Mouse (Mus musculus) forebrain, embryonic 14.5 days (tissue): ENCODE data around the gene Aen. TPM values are rescaled to one million over a fixed set of nuclear protein-coding genes. Genes with fewer than 3 reads are reported as not detected.
A peak's percentile ranks its signal among the peaks of the same experiment; 100 is the strongest.

ENCODE experiments used
- ATAC-seq: fragments of 200-750 bp; cut with Nextera tagmentation; 2 replicates; pipeline ENCODE4 v1.8.0; 2017; ENCODE audit warnings: mild to moderate bottlenecking, moderate library complexity
- DNase-seq: peaks from one replicate; pipeline ENCODE4 v3.0.0-alpha.2; 2015; ENCODE audit warnings: low spot score
- H3K27ac ChIP-seq: fragments of 300-500 bp; sonication (generic); 2 replicates; pipeline ENCODE4 v1.5.1; 2014; ENCODE audit warnings: low read depth, mild to moderate bottlenecking, control low read depth, low read length, moderate library complexity
- H3K27me3 ChIP-seq: fragments of 300-500 bp; sonication (generic); replicated peaks from 2 replicates; pipeline ENCODE4 v1.6.1; 2014; ENCODE audit warnings: low read length, control low read depth, mixed read lengths; ENCODE audit not compliant: control insufficient read depth, insufficient read depth
- H3K36me3 ChIP-seq: fragments of 300-500 bp; sonication (generic); 2 replicates; pipeline ENCODE4 v1.6.1; 2014; ENCODE audit warnings: low read length, control low read depth; ENCODE audit not compliant: control insufficient read depth, insufficient read depth
- H3K4me1 ChIP-seq: fragments of 300-500 bp; sonication (generic); 2 replicates; pipeline ENCODE4 v1.6.1; 2014; ENCODE audit warnings: antibody characterized with exemption, low read length, control low read depth; ENCODE audit not compliant: control insufficient read depth, insufficient read depth
- H3K4me2 ChIP-seq: fragments of 300-500 bp; sonication (generic); 2 replicates; pipeline ENCODE4 v1.6.1; 2014; ENCODE audit warnings: mild to moderate bottlenecking, control low read depth, low read length
- H3K4me3 ChIP-seq: fragments of 300-500 bp; sonication (generic); 2 replicates; pipeline ENCODE4 v1.5.1; 2014; ENCODE audit warnings: low read depth, low read length, control low read depth
- H3K9ac ChIP-seq: fragments of 300-500 bp; sonication (generic); 2 replicates; pipeline ENCODE4 v1.6.1; 2014; ENCODE audit warnings: mild to moderate bottlenecking, low read length, control low read depth, moderate library complexity
- H3K9me3 ChIP-seq: fragments of 300-500 bp; sonication (generic); replicated peaks from 2 replicates; pipeline ENCODE4 v1.6.1; 2016; ENCODE audit warnings: low read length, control low read depth, mixed read lengths; ENCODE audit not compliant: control insufficient read depth
- WGBS: fragments of 180-500 bp; shearing (Covaris S2); extraction: QIAGEN DNeasy Blood & Tissue Kit; methylation state at CpG from one replicate; pipeline ENCODE4 v1.1.7; 2014; 5-methylcytosine and 5-hydroxymethylcytosine counted together
- microRNA-seq: library from miRNA; unstranded; fragments of <30 nt; microRNA quantifications from one replicate; pipeline ENCODE4, GENCODE M21; 2016
- polyA plus RNA-seq: library from polyadenylated mRNA; unstranded; fragments of >200 nt; fragmentation: Nextera tagmentation; extraction: Ambion mirVana; gene quantifications from 2 replicates; pipeline ENCODE4 v1.2.1, GENCODE M21; 2014

Aen gene
- polyA plus RNA-seq, 1 experiment from 2014 or later, result 42.2 TPM

GRCm38 (mm10) chr7:78953886-78954572 lies 58.4 kb downstream of the Aen start:
- DNase-seq (peak; percentile 22), ATAC-seq (no peak)
- Histone ChIP-seq H3K9me3 (no peaks in the 10 kb centered on the region), H3K4me1 (no peaks in the 10 kb centered on the region), H3K27me3 (no peaks in the 10 kb centered on the region), H3K36me3 (no peaks in the 10 kb centered on the region), H3K4me3 (no peak overlapping the region), H3K9ac (no peak overlapping the region), H3K4me2 (no peak overlapping the region), H3K27ac (no peak overlapping the region)
- WGBS, result 33% methylated on average over 11 of the region's 11 CpGs

GRCm38 (mm10) chr7:78954619-78955018 lies 59.0 kb downstream of the Aen start:
- Histone ChIP-seq H3K4me1 (no peaks in the 10 kb centered on the region), H3K9me3 (no peaks in the 10 kb centered on the region), H3K27me3 (no peaks in the 10 kb centered on the region), H3K4me3 (no peak overlapping the region), H3K4me2 (no peak overlapping the region), H3K9ac (no peak overlapping the region), H3K36me3 (no peaks in the 10 kb centered on the region), H3K27ac (no peak overlapping the region)
- no peak for DNase-seq
- 79% methylated on average over 6 of the region's 6 CpGs for WGBS
- no peak for ATAC-seq

DNA sequence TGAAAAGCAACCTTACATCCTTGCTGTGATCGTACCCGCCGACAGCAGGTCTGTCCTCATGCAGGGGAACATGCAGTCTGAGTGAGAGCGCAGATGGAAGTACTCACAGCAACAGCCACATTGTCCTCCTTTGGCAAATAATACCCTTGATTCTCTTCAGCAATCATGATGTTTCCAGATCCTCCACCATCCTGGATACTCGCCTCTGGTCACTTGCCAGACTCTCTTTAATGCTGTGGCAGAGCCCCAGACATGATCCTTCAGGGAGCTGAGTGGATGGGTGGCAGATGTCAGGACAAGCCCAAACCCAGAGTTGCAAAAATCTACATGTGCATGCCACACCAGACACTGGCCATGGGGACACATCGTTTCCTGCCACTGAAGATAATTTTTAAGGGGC lies 59.4 kb downstream of the Aen start:
- no peaks in the 10 kb centered on the region for H3K9me3 ChIP-seq
- no peaks in the 10 kb centered on the region for H3K27me3 ChIP-seq
- ATAC-seq (no peak), DNase-seq (peak; percentile 2)
- no peak overlapping the region for H3K4me2 ChIP-seq
- no peak overlapping the region for H3K27ac ChIP-seq
- H3K4me3 ChIP-seq, result no peak overlapping the region
- H3K4me1 ChIP-seq, result no peaks in the 10 kb centered on the region
- 90% methylated on average over 6 of the region's 6 CpGs for WGBS
- H3K36me3 ChIP-seq, result no peaks in the 10 kb centered on the region
- no peak overlapping the region for H3K9ac ChIP-seq

GRCm38 (mm10) chr7:78958499-78959073 lies 62.9 kb downstream of the Aen start:
- Histone ChIP-seq H3K4me2 (no peak overlapping the region), H3K9ac (no peak overlapping the region), H3K9me3 (no peaks in the 10 kb centered on the region), H3K27me3 (no peaks in the 10 kb centered on the region), H3K4me3 (no peak overlapping the region), H3K27ac (no peak overlapping the region), H3K36me3 (no peaks in the 10 kb centered on the region), H3K4me1 (no peaks in the 10 kb centered on the region)
- ATAC-seq (no peak), DNase-seq (peak; percentile 6)
- 63% methylated on average over 6 of the region's 6 CpGs for WGBS

Small RNA genes within 50 kb of the gene (microRNA-seq; reads per million reads assigned to microRNA genes)
- gene Mir7-2, result 219 reads per million, percentile 66 among the genes with 10 or more reads in this experiment

Other genes starting within 250 kb of the Aen start
- gene Ntrk3, start 157.8 kb upstream of the Aen start, polyA plus RNA-seq, result 16.4 and 21.6 TPM in 2 replicates
- 75.4 and 88.2 TPM in 2 replicates for gene Mrps11, start 112.7 kb upstream of the Aen start, polyA plus RNA-seq
- gene Mrpl46, start 112.3 kb upstream of the Aen start, polyA plus RNA-seq, result 65.2 and 71.4 TPM in 2 replicates
- 18.7 and 20.5 TPM in 2 replicates for gene Det1, start 48.6 kb upstream of the Aen start, polyA plus RNA-seq
- gene Isg20, start 17.6 kb downstream of the Aen start, polyA plus RNA-seq, result 0.65 and 1.6 TPM in 2 replicates
- gene Acan, start 157.6 kb downstream of the Aen start, polyA plus RNA-seq, result 0.04 and 0.09 TPM in 2 replicates
- gene Hapln3, start 235.2 kb downstream of the Aen start, polyA plus RNA-seq, result 2.1 and 2.7 TPM in 2 replicates